Mouse (Mus musculus) midbrain, postnatal 0 days (tissue): ENCODE measurements around the gene Syce2. TPM values are rescaled to one million over a fixed set of nuclear protein-coding genes. Genes with fewer than 3 reads are reported as not detected.

ENCODE experiments used
- ATAC-seq: fragments of 200-750 bp; cut with Nextera tagmentation; 2 replicates; pipeline ENCODE4 v1.8.0; 2017; ENCODE audit warnings: moderate number of reproducible peaks, mild to moderate bottlenecking, moderate TSS enrichment, moderate library complexity; ENCODE audit not compliant: low FRiP score
- DNase-seq: peaks from one replicate; pipeline ENCODE4 v3.0.0-alpha.2; 2015; ENCODE audit warnings: low spot score
- H3K27ac ChIP-seq: fragments of 300-500 bp; sonication (generic); 2 replicates; pipeline ENCODE4 v1.5.1; 2014; ENCODE audit warnings: low read depth, mild to moderate bottlenecking, low read length, mixed read lengths
- H3K27me3 ChIP-seq: fragments of 300-500 bp; sonication (generic); 2 replicates; pipeline ENCODE4 v1.6.1; 2014; ENCODE audit warnings: low read length, control low read depth, mixed read lengths; ENCODE audit not compliant: insufficient read depth
- H3K36me3 ChIP-seq: fragments of 300-500 bp; sonication (generic); 2 replicates; pipeline ENCODE4 v1.6.1; 2014; ENCODE audit warnings: low read length, control low read depth, mixed read lengths; ENCODE audit not compliant: insufficient read depth
- H3K4me1 ChIP-seq: fragments of 300-500 bp; sonication (generic); 2 replicates; pipeline ENCODE4 v1.6.1; 2014; ENCODE audit warnings: mild to moderate bottlenecking, control low read depth, antibody characterized with exemption, low read length, mixed read lengths; ENCODE audit not compliant: insufficient read depth
- H3K4me2 ChIP-seq: fragments of 300-500 bp; sonication (generic); 2 replicates; pipeline ENCODE4 v1.6.1; 2014; ENCODE audit warnings: low read depth, mild to moderate bottlenecking, low read length, mixed read lengths; ENCODE audit not compliant: poor library complexity, severe bottlenecking
- H3K4me3 ChIP-seq: fragments of 300-500 bp; sonication (generic); 2 replicates; pipeline ENCODE4 v1.5.1; 2014; ENCODE audit warnings: low read depth, mild to moderate bottlenecking, low read length, moderate library complexity
- H3K9ac ChIP-seq: fragments of 300-500 bp; sonication (generic); replicated peaks from 2 replicates; pipeline ENCODE4 v1.6.1; 2014; ENCODE audit warnings: mild to moderate bottlenecking, low read length, moderate library complexity, mixed read lengths; ENCODE audit not compliant: poor library complexity, severe bottlenecking
- H3K9me3 ChIP-seq: fragments of 300-500 bp; sonication (generic); 2 replicates; pipeline ENCODE4 v1.6.1; 2016; ENCODE audit warnings: low read length, control low read depth
- CTCF ChIP-seq: IDR thresholded peaks from 2 replicates; pipeline ENCODE4 v1.5.1; 2016; ENCODE audit warnings: antibody characterized with exemption, mild to moderate bottlenecking
- WGBS: fragments of 180-500 bp; shearing (Covaris S2); extraction: QIAGEN DNeasy Blood & Tissue Kit; methylation state at CpG from one replicate; pipeline ENCODE4 v1.1.7; 2014; 5-methylcytosine and 5-hydroxymethylcytosine counted together
- polyA plus RNA-seq: library from polyadenylated mRNA; unstranded; fragments of >200 nt; fragmentation: Nextera tagmentation; extraction: Ambion mirVana; gene quantifications from 2 replicates; pipeline ENCODE4 v1.2.1, GENCODE M21; 2015
- total RNA-seq: library from RNA; depleted of rRNA; stranded (reverse); fragments of >200 nt; gene quantifications from 2 replicates; pipeline ENCODE4 v1.2.3, GENCODE M21; 2014

The Syce2 gene
- total and polyA plus RNA-seq, 2 experiments from 2014 or later = 29.5 to 56.2 TPM

DNA sequence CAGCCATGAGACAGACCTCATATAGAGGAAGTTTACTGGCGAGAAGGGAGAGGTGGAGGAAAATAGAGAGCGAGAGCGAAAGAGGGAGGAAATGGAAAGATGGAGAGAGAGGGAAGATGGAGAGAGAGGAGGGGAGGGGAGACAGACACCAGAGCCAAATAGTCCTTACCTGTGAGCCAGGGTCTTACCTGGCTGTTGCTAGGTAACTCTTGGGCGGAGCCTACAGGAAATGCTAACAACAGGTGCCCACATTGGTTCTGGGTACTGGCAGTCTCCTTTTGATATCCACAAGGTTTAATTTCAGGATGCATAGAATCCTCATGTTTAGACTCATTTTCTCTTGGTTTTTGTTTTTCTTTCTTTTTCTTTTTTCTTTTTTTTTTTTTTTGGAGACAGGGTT is 1.1 kb downstream of the Syce2 start:
- TF ChIP-seq CTCF = no peak
- ATAC-seq = no peak
- 69% methylated on average over 4 of the region's 4 CpGs for WGBS
- Histone ChIP-seq H3K4me3 (peak overlapping the region; percentile 48), H3K36me3 (peaks cover 18% of the 10 kb centered on the region), H3K27me3 (no peaks in the 10 kb centered on the region), H3K9me3 (no peaks in the 10 kb centered on the region), H3K4me1 (peaks cover 8% of the 10 kb centered on the region; the same call in 1 of the 2 replicates), H3K4me2 (peak overlapping the region; percentile 84), H3K27ac (no peak overlapping the region), H3K9ac (0 out of 2 replicates have a peak overlapping the region, but pooled peaks have one; percentile 55)
- DNase-seq = no peak

DNA sequence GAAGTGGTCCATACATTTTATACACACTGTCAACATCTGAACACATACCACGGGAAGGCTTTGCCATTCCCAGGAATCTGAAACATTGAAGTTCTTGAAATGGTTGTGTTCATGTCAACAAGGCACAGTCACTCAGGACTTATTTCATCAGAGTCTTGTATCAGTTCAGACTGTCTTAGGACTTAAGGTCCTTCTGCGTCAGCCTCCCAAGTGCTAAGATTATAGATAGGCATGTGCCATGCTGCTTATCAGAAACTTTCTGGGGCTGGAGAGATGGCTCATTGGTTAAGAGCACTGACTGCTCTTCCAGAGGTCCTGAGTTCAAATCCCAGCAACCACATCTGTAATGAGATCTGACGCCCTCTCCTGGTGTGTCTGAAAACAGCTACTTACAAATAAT is 2.4 kb downstream of the Syce2 start:
- Histone ChIP-seq H3K9ac (no peak overlapping the region), H3K4me1 (peaks cover 8% of the 10 kb centered on the region; the same call in 1 of the 2 replicates), H3K36me3 (peaks cover 4% of the 10 kb centered on the region; the same call in 1 of the 2 replicates), H3K4me3 (no peak overlapping the region), H3K4me2 (no peak overlapping the region), H3K9me3 (no peaks in the 10 kb centered on the region), H3K27me3 (no peaks in the 10 kb centered on the region), H3K27ac (no peak overlapping the region)
- ATAC-seq = no peak
- whole genome bisulfite sequencing = 95% methylated on average over 3 of the region's 3 CpGs
- TF ChIP-seq CTCF = no peak
- no peak for DNase-seq

DNA sequence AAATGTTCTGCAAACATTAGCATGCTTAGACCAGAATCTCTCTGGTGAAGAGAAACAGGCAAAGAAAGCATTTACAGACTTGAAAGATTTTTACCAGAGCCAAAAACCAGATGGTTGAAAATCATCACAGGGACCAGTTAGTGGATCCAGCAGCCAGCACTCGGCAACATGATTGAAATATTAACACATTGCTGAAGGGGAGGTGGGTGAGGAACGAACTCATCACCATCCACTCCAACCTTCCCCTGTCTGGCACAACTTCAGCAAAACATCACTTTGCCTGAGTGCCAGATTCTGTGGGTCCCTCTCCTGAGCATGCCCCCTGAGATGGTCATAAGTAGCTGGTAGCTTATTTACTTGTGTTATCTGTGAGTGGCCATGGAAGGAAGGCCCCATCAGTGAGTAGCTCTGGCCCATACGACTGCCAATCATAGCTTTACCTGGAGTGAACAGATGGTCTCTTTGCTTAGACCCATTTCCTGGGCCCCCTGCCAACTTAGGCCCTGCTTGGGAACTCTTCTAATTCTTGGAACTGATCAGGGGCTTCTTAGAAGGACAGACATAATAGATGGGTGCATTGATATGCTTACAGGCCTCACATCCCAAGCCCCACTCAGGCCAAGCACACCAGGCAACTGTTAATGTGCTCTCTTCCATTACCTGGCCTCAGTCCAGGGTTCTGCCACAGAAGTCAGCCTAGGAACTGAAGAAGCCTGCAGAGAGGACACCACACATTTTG is 5.6 kb downstream of the Syce2 start:
- H3K36me3 ChIP-seq = no peaks in the 10 kb centered on the region
- no peak overlapping the region for H3K27ac ChIP-seq
- no peak for TF ChIP-seq CTCF
- no peak overlapping the region for H3K4me2 ChIP-seq
- H3K9me3 ChIP-seq = no peaks in the 10 kb centered on the region
- 70% methylated on average over 3 of the region's 3 CpGs for WGBS
- peaks cover 4% of the 10 kb centered on the region; the same call in 1 of the 2 replicates for H3K4me1 ChIP-seq
- no peaks in the 10 kb centered on the region for H3K27me3 ChIP-seq
- no peak overlapping the region for H3K9ac ChIP-seq
- DNase-seq = peak; percentile 57
- H3K4me3 ChIP-seq = no peak overlapping the region
- no peak for ATAC-seq

DNA sequence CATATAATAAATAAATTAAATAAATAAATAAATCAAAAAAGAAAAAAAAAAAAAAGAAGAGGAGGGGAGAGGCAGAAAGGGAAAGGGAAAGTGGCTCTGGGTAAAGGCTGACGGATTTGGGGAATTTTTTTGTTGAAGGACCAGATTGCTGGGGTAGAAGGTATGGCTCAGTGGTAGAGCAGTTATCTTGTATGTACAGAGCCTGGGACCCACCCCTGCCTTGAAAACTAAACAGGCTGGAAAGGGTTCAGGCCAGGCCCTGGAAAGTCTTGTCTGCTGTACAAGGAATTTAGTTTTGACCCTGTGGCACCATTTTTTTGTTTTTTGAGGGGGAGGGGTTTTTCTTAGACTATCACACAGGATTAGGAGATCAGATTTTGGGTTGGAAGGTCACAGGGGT is 7.0 kb downstream of the Syce2 start:
- no peak overlapping the region for H3K27ac ChIP-seq
- ATAC-seq (no peak), DNase-seq (no peak)
- H3K4me2 ChIP-seq = no peak overlapping the region
- WGBS = 100% methylated on average over 1 of the region's 1 CpGs
- no peaks in the 10 kb centered on the region for H3K4me1 ChIP-seq
- H3K36me3 ChIP-seq = no peaks in the 10 kb centered on the region
- no peak overlapping the region for H3K4me3 ChIP-seq
- H3K9ac ChIP-seq = no peak overlapping the region
- H3K9me3 ChIP-seq = no peaks in the 10 kb centered on the region
- H3K27me3 ChIP-seq = no peaks in the 10 kb centered on the region
- no peak for TF ChIP-seq CTCF

DNA sequence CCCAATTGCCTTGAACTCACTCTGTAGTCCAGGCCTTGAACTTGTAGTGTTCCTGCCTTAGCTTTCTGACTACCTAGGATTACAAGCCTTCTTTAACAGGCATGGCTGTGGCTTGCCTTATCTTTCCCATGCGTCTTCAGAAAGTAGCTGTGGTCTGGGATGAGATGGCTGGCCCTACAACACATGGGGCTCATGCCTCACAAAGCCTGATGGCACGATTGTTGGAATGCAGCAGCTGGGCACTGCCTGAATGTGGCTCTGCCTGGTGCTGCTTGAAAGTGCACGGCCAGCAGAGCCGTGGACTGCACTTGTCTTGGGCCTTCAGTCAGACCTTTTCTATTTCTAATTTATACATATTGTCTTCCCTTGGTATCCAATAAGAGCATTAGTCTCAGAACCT is 12.8 kb downstream of the Syce2 start:
- Histone ChIP-seq H3K4me3 (no peak overlapping the region), H3K27ac (no peak overlapping the region), H3K9me3 (no peaks in the 10 kb centered on the region), H3K4me2 (no peak overlapping the region), H3K36me3 (peaks cover 27% of the 10 kb centered on the region), H3K27me3 (no peaks in the 10 kb centered on the region), H3K4me1 (no peaks in the 10 kb centered on the region), H3K9ac (no peak overlapping the region)
- ATAC-seq (no peak), DNase-seq (no peak)
- TF ChIP-seq CTCF = no peak
- 84% methylated on average over 4 of the region's 4 CpGs for WGBS

DNA sequence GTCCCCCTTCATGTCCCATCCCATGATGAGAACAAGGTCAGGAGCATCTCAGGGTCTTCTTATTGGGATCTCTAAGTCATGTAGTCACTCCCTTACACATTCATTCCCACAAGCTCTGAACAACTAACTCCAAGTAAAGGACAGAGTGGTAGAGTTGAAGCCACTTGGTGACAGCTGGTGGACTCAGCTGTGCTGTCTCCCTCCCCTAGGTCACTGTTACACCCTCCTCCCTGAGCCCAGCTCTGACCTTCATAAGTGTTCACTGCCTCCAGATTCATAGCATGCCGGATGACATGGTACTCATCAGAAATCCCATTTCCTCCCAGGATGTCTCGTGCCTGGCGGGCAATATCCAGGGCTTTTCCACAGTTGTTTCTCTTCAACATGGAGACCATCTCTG is 16.4 kb downstream of the Syce2 start:
- WGBS = 96% methylated on average over 3 of the region's 3 CpGs

More for the DNA sequence above, 16.4 kb downstream of the Syce2 start:
- Histone ChIP-seq H3K27ac (no peak overlapping the region), H3K4me3 (no peak overlapping the region), H3K27me3 (no peaks in the 10 kb centered on the region), H3K4me2 (no peak overlapping the region), H3K9ac (no peak overlapping the region), H3K9me3 (no peaks in the 10 kb centered on the region), H3K4me1 (peaks cover 5% of the 10 kb centered on the region; the same call in 1 of the 2 replicates), H3K36me3 (peaks cover 32% of the 10 kb centered on the region)
- TF ChIP-seq CTCF = no peak
- no peak for DNase-seq
- ATAC-seq = no peak
